Mouse (Mus musculus) heart, embryonic 10.5 days (tissue): ENCODE measurements at regions not wholly inside any gene's neighbourhood (a gene's known extent, or its start where the extent isn't known, plus 50 kb on each side); places are given as distances from the start of the nearest gene placed in this dataset.

ENCODE experiments used
- DNase-seq: peaks from one replicate; pipeline ENCODE4 v3.0.0-alpha.2; 2017; ENCODE audit warnings: low spot score
- H3K27ac ChIP-seq: fragments of 300-500 bp; sonication (generic); 2 replicates; pipeline ENCODE4 v1.5.1; 2016; ENCODE audit warnings: mild to moderate bottlenecking
- H3K27me3 ChIP-seq: fragments of 300-500 bp; sonication (generic); 2 replicates; pipeline ENCODE4 v1.6.1; 2016; ENCODE audit warnings: mild to moderate bottlenecking; ENCODE audit not compliant: poor library complexity, insufficient read depth, severe bottlenecking
- H3K36me3 ChIP-seq: fragments of 300-500 bp; sonication (generic); 2 replicates; pipeline ENCODE4 v1.6.1; 2016; ENCODE audit warnings: mild to moderate bottlenecking, moderate library complexity
- H3K4me1 ChIP-seq: fragments of 300-500 bp; sonication (generic); 2 replicates; pipeline ENCODE4 v1.6.1; 2016; ENCODE audit warnings: mild to moderate bottlenecking
- H3K4me3 ChIP-seq: fragments of 300-500 bp; sonication (generic); 2 replicates; pipeline ENCODE4 v1.5.1; 2016; ENCODE audit warnings: mild to moderate bottlenecking, moderate library complexity
- H3K9me3 ChIP-seq: fragments of 300-500 bp; sonication (generic); 2 replicates; pipeline ENCODE4 v1.6.1; 2016; ENCODE audit warnings: mild to moderate bottlenecking, moderate library complexity
- WGBS: fragments of 180-500 bp; shearing (Covaris S2); methylation state at CpG from one replicate; pipeline ENCODE4 v1.1.7; 2016; 5-methylcytosine and 5-hydroxymethylcytosine counted together

DNA sequence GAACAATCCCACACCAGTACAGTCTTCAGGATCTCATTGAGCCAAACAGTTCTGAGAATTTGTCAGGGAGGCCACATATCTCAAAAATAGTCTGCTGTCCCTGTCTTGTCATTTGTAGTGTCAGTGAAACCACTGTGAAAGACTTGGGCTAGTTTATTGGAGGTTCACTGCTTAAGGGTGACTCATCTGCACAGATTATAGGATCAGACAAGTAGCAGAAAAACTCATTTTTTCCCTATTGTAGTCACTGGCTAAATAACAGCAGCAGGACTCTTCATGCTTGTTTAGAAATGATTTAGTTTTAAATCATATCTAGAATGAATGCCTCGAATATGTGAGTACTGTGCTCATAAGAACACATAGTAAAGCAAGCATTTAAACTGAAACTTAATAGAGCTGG, 475.2 kb upstream of the Marcks start:
- Histone ChIP-seq H3K27me3 (no peaks in the 10 kb centered on the region), H3K9me3 (no peaks in the 10 kb centered on the region), H3K4me1 (peaks cover 22% of the 10 kb centered on the region), H3K27ac (no peak overlapping the region), H3K4me3 (no peak overlapping the region), H3K36me3 (no peaks in the 10 kb centered on the region)
- 81% methylated on average over 1 of the region's 1 CpGs for WGBS
- DNase-seq = no peak

DNA sequence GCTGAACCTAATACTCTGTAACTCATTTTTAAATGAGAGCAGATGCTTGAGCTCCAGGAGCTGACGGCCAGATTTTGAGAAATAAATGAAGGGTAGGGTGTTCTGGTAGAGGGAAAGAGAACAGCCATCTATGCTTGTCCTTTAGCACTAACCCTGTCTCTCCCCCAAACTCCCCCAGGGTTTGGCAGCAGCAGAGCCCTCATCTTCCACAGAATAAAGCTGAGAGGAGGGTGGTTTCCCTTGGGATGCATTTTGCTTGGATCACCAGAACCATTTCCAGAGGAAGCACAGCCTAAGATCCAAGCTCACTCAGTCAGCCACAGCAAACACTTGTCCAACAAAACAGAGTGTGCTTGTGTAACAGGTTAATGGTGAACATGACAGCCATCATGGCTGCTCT, 464.8 kb upstream of the Marcks start:
- Histone ChIP-seq H3K9me3 (no peaks in the 10 kb centered on the region), H3K27ac (no peak overlapping the region), H3K4me1 (no peaks in the 10 kb centered on the region), H3K4me3 (no peak overlapping the region), H3K27me3 (no peaks in the 10 kb centered on the region), H3K36me3 (no peaks in the 10 kb centered on the region)
- DNase-seq = no peak
- 93% methylated on average over 1 of the region's 1 CpGs for WGBS

DNA sequence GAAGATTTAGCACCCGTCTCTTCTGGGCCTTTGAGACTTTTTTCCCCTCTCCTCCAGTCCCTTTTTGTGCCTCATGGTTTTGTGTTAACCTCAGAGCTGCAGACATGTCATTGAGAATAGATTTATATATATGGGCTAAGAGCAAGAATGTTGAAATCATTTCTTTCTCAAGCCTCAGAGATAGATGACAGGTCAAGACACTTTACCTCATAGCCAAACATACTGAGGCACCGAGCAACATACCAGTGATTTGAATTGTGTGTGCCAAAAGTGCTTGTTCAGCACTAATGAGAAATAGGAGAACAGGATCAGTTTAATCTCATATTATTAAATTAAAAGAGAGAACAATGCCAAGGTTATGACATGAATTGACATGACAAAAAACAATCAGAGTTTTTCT, 464.2 kb upstream of the Marcks start:
- Histone ChIP-seq H3K4me1 (no peaks in the 10 kb centered on the region), H3K27ac (no peak overlapping the region), H3K4me3 (no peak overlapping the region), H3K9me3 (no peaks in the 10 kb centered on the region), H3K36me3 (no peaks in the 10 kb centered on the region), H3K27me3 (no peaks in the 10 kb centered on the region)
- WGBS = 75% methylated on average over 2 of the region's 2 CpGs
- no peak for DNase-seq

DNA sequence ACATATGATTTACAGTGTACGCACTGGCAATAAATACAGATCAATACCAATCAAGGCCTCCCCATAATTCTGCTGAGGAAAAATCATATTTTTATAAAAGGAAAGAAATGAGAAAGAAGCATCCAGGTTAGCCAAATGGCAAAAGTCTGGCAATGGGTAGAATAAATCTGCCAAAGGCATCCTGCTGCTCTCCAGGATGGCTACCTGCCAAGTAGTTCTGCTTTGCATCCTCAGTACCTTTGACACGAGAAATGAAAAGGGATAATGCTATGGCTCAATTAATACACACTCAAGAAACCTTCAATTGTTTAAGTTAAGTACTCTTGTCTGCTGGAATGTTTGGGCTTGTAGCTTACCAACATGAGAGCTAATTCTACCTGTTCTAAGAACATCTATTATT, 451.2 kb upstream of the Marcks start:
- H3K27ac ChIP-seq = no peak overlapping the region
- no peak overlapping the region for H3K4me3 ChIP-seq
- no peak for DNase-seq
- no peaks in the 10 kb centered on the region for H3K27me3 ChIP-seq
- no peaks in the 10 kb centered on the region for H3K4me1 ChIP-seq
- H3K9me3 ChIP-seq = no peaks in the 10 kb centered on the region
- WGBS = 77% methylated on average over 2 of the region's 2 CpGs
- no peaks in the 10 kb centered on the region for H3K36me3 ChIP-seq

DNA sequence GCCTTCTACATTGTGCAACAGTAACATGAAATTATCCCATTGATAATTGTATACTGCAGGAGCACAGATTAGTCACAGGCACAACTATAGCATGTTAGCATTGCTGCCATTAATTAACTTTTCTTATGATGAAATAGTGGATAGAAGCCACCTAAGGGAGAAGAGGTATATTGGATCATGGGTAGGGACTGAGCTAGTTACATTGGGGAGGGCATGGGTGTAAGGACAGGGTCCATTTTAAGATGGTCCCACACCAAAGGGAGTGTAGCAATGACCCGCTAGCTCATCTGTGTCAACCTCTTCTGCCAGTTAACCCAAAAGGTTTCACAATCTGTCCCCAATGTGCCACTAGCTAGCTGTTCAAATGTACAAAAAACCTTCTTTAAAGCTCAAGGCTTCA, 450.3 kb upstream of the Marcks start:
- no peak for DNase-seq
- no peaks in the 10 kb centered on the region for H3K4me1 ChIP-seq
- H3K4me3 ChIP-seq = no peak overlapping the region
- H3K36me3 ChIP-seq = no peaks in the 10 kb centered on the region
- H3K9me3 ChIP-seq = no peaks in the 10 kb centered on the region
- H3K27me3 ChIP-seq = no peaks in the 10 kb centered on the region
- no peak overlapping the region for H3K27ac ChIP-seq
- WGBS = 88% methylated on average over 1 of the region's 1 CpGs

DNA sequence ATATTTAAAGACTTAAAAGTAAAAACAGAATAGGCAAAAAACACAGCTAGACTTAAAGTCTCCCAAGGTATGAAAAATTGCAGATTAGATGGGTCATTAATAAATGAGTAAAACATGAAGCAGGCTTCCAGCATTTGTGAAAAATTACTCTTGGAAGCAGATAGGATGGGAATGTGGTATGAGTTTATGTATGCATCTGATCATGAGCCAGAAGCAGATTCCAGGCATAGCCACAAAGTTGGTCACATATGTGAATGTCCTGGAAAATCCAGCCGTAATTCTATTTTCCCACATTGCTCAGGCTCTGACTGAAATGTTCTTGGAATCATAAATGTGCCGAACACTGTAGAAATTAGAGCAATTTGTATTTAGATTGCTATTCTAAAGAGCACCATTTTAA, 432.5 kb upstream of the Marcks start:
- DNase-seq = no peak
- WGBS = 85% methylated on average over 2 of the region's 2 CpGs
- Histone ChIP-seq H3K36me3 (no peaks in the 10 kb centered on the region), H3K4me3 (no peak overlapping the region), H3K9me3 (no peaks in the 10 kb centered on the region), H3K27ac (no peak overlapping the region), H3K27me3 (no peaks in the 10 kb centered on the region), H3K4me1 (no peaks in the 10 kb centered on the region)

DNA sequence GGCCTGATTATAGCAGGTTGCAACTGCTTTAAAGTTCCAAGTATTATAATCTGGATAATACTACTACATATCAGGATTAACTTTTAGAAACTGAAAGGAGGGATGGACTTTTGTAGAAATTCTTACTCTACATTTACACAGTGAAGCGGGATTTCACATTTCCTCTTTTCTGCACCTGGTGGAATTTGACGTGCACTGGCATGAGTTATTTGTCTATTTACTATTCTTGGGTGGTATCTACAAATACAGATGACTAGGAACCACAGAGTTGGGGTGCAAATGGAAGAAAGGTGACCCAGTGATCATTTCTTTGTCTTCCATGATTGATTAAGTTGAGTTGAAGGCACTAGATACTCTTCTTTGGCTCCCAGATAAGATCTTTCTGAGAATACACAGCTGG, 423.0 kb upstream of the Marcks start:
- H3K9me3 ChIP-seq = no peaks in the 10 kb centered on the region
- no peaks in the 10 kb centered on the region for H3K27me3 ChIP-seq
- no peaks in the 10 kb centered on the region for H3K4me1 ChIP-seq
- no peak for DNase-seq
- no peak overlapping the region for H3K27ac ChIP-seq
- 87% methylated on average over 2 of the region's 2 CpGs for WGBS
- H3K36me3 ChIP-seq = no peaks in the 10 kb centered on the region
- H3K4me3 ChIP-seq = no peak overlapping the region

DNA sequence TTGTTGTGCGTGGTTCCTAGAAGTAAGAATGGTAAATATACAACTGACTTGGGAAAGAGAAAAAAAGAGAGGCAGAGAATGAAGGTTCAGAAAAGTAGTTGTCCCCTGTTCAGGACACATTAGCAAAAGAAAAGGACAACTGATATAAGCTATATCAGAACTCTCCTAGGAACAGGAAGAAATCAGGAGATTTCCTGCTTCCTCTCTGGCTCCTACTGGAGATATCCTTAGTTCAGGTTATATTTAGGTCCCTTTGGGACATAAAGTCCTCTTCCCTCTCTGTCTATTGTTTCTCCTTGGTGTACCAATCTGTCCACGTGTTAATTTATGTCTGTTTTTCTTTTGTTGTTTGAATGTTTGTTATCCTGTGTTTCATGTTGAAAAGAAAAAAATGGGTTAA, 410.7 kb upstream of the Marcks start:
- no peak overlapping the region for H3K27ac ChIP-seq
- WGBS = 83% methylated on average over 2 of the region's 2 CpGs
- H3K9me3 ChIP-seq = no peaks in the 10 kb centered on the region; the same call in 1 of the 2 replicates
- no peak for DNase-seq
- H3K4me1 ChIP-seq = no peaks in the 10 kb centered on the region
- no peaks in the 10 kb centered on the region for H3K27me3 ChIP-seq
- no peak overlapping the region for H3K4me3 ChIP-seq
- H3K36me3 ChIP-seq = no peaks in the 10 kb centered on the region

DNA sequence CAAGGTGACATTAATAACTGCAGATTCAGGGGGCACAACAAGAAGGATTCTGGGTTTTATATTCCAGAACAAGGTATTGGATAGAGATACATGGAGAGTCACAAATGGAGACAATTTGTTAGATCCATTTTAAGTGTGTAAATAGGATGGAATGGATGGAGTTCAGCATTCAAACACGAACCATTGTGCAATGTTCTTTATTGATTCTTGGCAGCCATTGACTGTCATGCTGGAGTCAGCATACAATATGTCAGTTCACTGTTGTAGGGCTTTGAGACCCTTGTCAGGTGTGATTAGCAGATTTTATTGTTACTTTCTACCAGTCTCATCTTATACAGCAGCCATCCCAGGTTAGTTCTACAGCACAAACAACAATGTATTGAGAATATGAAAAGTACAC, 402.0 kb upstream of the Marcks start:
- Histone ChIP-seq H3K4me1 (no peaks in the 10 kb centered on the region), H3K9me3 (no peaks in the 10 kb centered on the region), H3K4me3 (no peak overlapping the region), H3K27me3 (no peaks in the 10 kb centered on the region), H3K36me3 (no peaks in the 10 kb centered on the region), H3K27ac (no peak overlapping the region)
- WGBS = 85% methylated on average over 1 of the region's 1 CpGs
- DNase-seq = no peak

DNA sequence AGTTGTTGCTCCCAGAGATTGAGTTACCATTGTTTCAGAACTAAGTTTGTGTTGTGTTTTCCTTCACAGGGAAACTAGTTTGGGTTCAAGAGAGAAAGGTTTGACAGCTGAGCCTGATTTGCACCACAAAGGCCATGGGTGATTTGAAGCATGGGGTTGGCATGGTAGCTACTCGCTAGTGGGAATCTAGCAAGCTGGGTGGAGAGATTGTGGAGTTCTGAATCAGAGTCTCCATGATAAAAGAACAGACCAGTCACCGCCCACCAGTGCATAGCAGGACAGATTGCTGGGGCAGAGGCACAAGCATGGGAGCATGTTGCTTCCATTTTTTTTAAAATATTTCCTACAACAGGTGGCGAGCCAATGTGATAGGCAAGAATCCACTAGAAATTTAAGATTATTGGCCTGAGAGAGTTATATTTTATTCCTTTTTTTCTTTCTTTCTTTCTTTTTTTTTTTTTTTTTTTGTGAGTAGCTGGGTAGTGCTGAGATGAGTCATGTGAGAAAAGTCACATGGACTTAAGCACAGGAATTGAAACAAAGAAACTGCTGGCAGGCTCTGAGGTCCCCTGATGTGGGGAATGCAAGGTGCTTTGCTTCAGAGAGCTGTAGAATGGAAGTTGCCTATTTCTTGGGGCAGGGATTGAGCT, 367.4 kb upstream of the Marcks start:
- DNase-seq = no peak
- Histone ChIP-seq H3K4me1 (no peaks in the 10 kb centered on the region), H3K36me3 (no peaks in the 10 kb centered on the region), H3K4me3 (no peak overlapping the region), H3K27ac (no peak overlapping the region), H3K27me3 (no peaks in the 10 kb centered on the region), H3K9me3 (no peaks in the 10 kb centered on the region)
- WGBS = 75% methylated on average over 3 of the region's 3 CpGs

DNA sequence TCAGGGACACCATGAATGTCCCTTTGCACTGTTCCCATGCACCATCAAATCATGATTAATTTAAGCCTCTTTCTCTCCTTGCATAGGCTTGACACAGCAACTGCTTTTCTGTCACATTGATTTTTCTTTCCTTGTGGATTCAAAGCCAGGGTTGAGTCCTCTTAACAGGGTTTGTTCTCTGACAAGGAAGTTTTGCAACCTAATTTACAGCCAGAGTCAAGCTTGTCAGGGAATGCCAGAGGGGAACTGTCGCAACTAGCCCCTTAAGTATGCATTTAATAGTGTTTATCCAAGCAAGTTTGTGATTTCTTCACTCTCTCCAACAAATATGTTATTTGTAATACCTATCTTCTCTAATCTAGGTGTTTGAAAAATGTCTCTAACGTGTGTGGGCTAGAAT, 365.7 kb upstream of the Marcks start:
- Histone ChIP-seq H3K9me3 (no peaks in the 10 kb centered on the region), H3K4me1 (no peaks in the 10 kb centered on the region), H3K36me3 (no peaks in the 10 kb centered on the region), H3K27me3 (no peaks in the 10 kb centered on the region), H3K4me3 (no peak overlapping the region), H3K27ac (no peak overlapping the region)
- DNase-seq = no peak
- 55% methylated on average over 2 of the region's 2 CpGs for WGBS

DNA sequence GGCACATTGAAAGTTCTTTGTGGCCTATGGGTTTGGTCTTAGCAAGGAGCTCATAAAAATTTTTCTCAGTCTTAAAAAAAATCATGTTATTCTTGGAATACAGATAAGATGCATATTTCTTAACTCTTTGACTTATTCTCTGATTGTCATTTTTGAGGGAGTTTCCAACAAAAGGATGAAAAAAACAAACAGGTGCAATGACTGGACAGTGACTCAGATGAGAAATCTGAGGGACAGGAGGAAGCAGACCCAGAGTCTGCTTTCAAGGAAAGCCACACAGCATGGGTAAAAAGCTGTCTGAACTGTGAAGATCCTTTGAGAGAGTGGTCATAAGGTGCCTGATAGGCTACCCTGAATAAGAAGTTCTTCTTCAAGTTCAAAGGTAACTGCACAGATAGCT, 363.8 kb upstream of the Marcks start:
- no peaks in the 10 kb centered on the region for H3K9me3 ChIP-seq
- H3K4me3 ChIP-seq = no peak overlapping the region
- H3K4me1 ChIP-seq = no peaks in the 10 kb centered on the region
- no peaks in the 10 kb centered on the region for H3K36me3 ChIP-seq
- no peak overlapping the region for H3K27ac ChIP-seq
- no peak for DNase-seq
- no peaks in the 10 kb centered on the region for H3K27me3 ChIP-seq

DNA sequence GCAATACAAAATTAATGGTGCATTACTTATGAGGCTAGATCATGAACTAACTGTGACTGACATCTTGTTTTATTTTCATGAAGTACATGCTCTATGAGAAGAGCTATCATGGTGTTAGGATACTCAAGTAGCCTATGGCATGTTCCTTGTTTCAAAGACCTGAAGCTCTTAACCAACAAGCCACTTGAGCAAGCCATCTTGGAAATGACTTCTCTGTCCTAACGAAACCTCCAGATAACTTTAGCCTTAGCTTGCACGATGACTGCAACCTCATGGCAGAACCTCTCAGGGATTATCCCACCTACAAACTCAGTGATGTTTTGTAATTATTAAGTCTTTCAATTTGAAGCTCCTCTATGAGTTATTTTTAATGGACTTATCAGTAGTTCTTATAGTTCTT, 362.3 kb upstream of the Marcks start:
- H3K9me3 ChIP-seq = no peaks in the 10 kb centered on the region
- no peak for DNase-seq
- H3K36me3 ChIP-seq = no peaks in the 10 kb centered on the region
- H3K4me1 ChIP-seq = no peaks in the 10 kb centered on the region
- no peak overlapping the region for H3K27ac ChIP-seq
- WGBS = 94% methylated on average over 2 of the region's 2 CpGs
- no peak overlapping the region for H3K4me3 ChIP-seq
- no peaks in the 10 kb centered on the region for H3K27me3 ChIP-seq

DNA sequence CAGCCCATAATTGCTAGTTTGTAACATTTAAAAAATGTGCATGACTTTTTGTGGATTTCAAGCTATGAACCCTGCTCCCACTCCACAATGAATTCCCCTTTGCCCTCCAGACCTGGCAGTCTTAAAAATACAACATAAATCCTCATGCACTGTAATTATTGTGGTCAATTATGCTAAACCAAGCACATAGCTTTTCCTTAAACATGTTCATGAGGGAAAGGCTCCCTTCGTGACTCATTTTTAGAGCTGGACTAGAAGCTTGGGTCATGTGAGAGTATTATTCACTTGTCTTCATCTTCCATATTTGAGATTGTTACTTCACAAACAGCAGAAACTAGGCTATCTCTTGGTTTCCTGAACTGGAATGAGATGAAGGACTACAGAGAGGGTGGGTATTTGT, 356.7 kb upstream of the Marcks start:
- no peak overlapping the region for H3K27ac ChIP-seq
- H3K4me3 ChIP-seq = no peak overlapping the region
- no peak for DNase-seq
- no peaks in the 10 kb centered on the region for H3K36me3 ChIP-seq
- no peaks in the 10 kb centered on the region for H3K9me3 ChIP-seq
- no peaks in the 10 kb centered on the region for H3K27me3 ChIP-seq
- H3K4me1 ChIP-seq = peaks cover 6% of the 10 kb centered on the region; the same call in 1 of the 2 replicates
- 82% methylated on average over 1 of the region's 1 CpGs for WGBS
